Mouse (Mus musculus): ENCODE measurements around the gene Itpripl1. TPM values are rescaled to one million over a fixed set of nuclear protein-coding genes. Genes with fewer than 3 reads are reported as not detected.
"Not testable (repeated sequence)": the region's sequence is repeated elsewhere in the genome, so short reads cannot be mapped to it uniquely, and the experiment has no call there.

The Itpripl1 gene
- total RNA-seq, 2 experiments from 2014 or later = 17.3 to 18.3 TPM

GRCm38 (mm10) chr2:127092000-127092399 lies 51.2 kb downstream of the Itpripl1 start:
- no peak for DNase-seq

GRCm38 (mm10) chr2:127090151-127090550 lies 53.1 kb downstream of the Itpripl1 start:
- DNase-seq = not testable (repeated sequence)

Other genes with a start within 250 kb of the Itpripl1 start
- gene Sppl2a, start 210.2 kb downstream of the Itpripl1 start, total RNA-seq (2021) = 10 to 100 TPM; 50.5 to 58.0 TPM
- 1 to 10 TPM; 5.4 to 6.4 TPM for gene Ap4e1, start 134.7 kb downstream of the Itpripl1 start, total RNA-seq (2021)
- 10 to 100 TPM; 20.3 to 21.1 TPM for gene Blvra, start 72.8 kb downstream of the Itpripl1 start, total RNA-seq (2021)
- gene Ncaph, start 9.5 kb downstream of the Itpripl1 start, total RNA-seq (2021) = 1 to 10 TPM in 1 of 2 experiments, under 1 TPM in 1; 0.79 to 1.3 TPM
- gene 1810024B03Rik, start 64.8 kb upstream of the Itpripl1 start, total RNA-seq (2021) = under 1 TPM; 0.23 to 0.32 TPM
- gene Snrnp200, start 64.9 kb upstream of the Itpripl1 start, total RNA-seq (2021) = 10 to 100 TPM; 65.2 to 66.4 TPM
- 10 to 100 TPM; 56.2 to 68.7 TPM for gene Ciao1, start 104.4 kb upstream of the Itpripl1 start, total RNA-seq (2021)
- 10 to 100 TPM; 26.4 to 28.8 TPM for gene Tmem127, start 104.5 kb upstream of the Itpripl1 start, total RNA-seq (2021)
- gene Stard7, start 126.8 kb upstream of the Itpripl1 start, total RNA-seq (2021) = 100 to 1,000 TPM; 157 to 176 TPM
- 1 to 10 TPM in 1 of 2 experiments, under 1 TPM in 1; 0.57 to 2.0 TPM for gene Dusp2, start 192.7 kb upstream of the Itpripl1 start, total RNA-seq (2021)
- gene Astl, start 195.2 kb upstream of the Itpripl1 start, total RNA-seq (2021) = not detected
- gene Adra2b, start 219.8 kb upstream of the Itpripl1 start, total RNA-seq (2021) = under 1 TPM; 0.72 to 0.77 TPM